Mouse (Mus musculus) cerebellum, postnatal 36 days (tissue): ENCODE data around the gene Wnt3.
"Not testable (repeated sequence)": the region's sequence is repeated elsewhere in the genome, so short reads cannot be mapped to it uniquely, and the experiment has no call there.

Source experiments
- DNase-seq, 2 experiments: peaks; one replicate each; pipeline ENCODE4 v3.0.0; 2021 to 2022; ENCODE audit warnings: mixed read lengths in 2 of 2

Wnt3 gene

GRCm38 (mm10) chr11:103773387-103774227 is at the start of gene Wnt3:
TSS of gene Wnt3 (plus strand) at chr11:103774150.
- DNase-seq: peak; percentile 24 to 32

- no peak for DNase-seq
Observed at GRCm38 (mm10) chr11:103724331-103724771, 49.6 kb upstream of the Wnt3 start.

GRCm38 (mm10) chr11:103729282-103729985 is 44.5 kb upstream of the Wnt3 start:
- no peak for DNase-seq

- no peak for DNase-seq
Observed at GRCm38 (mm10) chr11:103731594-103731993, 42.4 kb upstream of the Wnt3 start.

- no peak for DNase-seq
Observed at GRCm38 (mm10) chr11:103732306-103732705, 41.6 kb upstream of the Wnt3 start.

GRCm38 (mm10) chr11:103733069-103733468 is 40.9 kb upstream of the Wnt3 start:
- DNase-seq: no peak

GRCm38 (mm10) chr11:103733961-103734360 is 40.0 kb upstream of the Wnt3 start:
- DNase-seq: no peak

GRCm38 (mm10) chr11:103734411-103735045 is 39.4 kb upstream of the Wnt3 start:
- no peak for DNase-seq

GRCm38 (mm10) chr11:103735046-103735781 is 38.7 kb upstream of the Wnt3 start:
- peak; percentile 27 to 40 for DNase-seq

- peak; percentile 17 to 28 for DNase-seq
Observed at GRCm38 (mm10) chr11:103749306-103750089, 24.5 kb upstream of the Wnt3 start, which contains the start of gene Wnt9b. TSS of gene Wnt9b (minus strand) at chr11:103749821.

GRCm38 (mm10) chr11:103750612-103751011 is 23.3 kb upstream of the Wnt3 start:
- no peak for DNase-seq

- peak in 1 of 2 experiments; percentile 13 for DNase-seq
Observed at GRCm38 (mm10) chr11:103758054-103758453, 15.9 kb upstream of the Wnt3 start.

- peak; percentile 63 to 68 for DNase-seq
Observed at GRCm38 (mm10) chr11:103758706-103759105, 15.2 kb upstream of the Wnt3 start.

- DNase-seq: no peak
Observed at GRCm38 (mm10) chr11:103760101-103760500, 13.8 kb upstream of the Wnt3 start.

GRCm38 (mm10) chr11:103760891-103761290 is 13.1 kb upstream of the Wnt3 start:
- DNase-seq: not testable (repeated sequence)

GRCm38 (mm10) chr11:103763410-103764163 is 10.4 kb upstream of the Wnt3 start:
- DNase-seq: peak; percentile 29 to 59

GRCm38 (mm10) chr11:103764601-103765000 is 9.3 kb upstream of the Wnt3 start:
- DNase-seq: no peak

GRCm38 (mm10) chr11:103765556-103766011 is 8.4 kb upstream of the Wnt3 start:
- DNase-seq: no peak

- DNase-seq: no peak
Observed at GRCm38 (mm10) chr11:103771160-103771817, 2.7 kb upstream of the Wnt3 start.
